Comparison of ENCODE assay signal across 7 mouse cellular contexts in genomic region chr1:131244536-131245088, GRCm38 (mm10). TPM values are rescaled to one million over a fixed set of nuclear protein-coding genes. Genes with fewer than 3 reads are reported as not detected.
A peak's percentile ranks its signal among the peaks of the same experiment; 100 is the strongest.
DNase-seq lines count a peak whose midpoint lies in the region; ATAC-seq and TF ChIP-seq lines count a peak whose summit lies in the region.

No protein-coding gene starts in this region.

- H3K27ac ChIP-seq in bone marrow, adult 2 months (ENCODE audit: control insufficient read depth, insufficient read depth, low read depth, low read length, poor library complexity), result no peak overlapping the region; the same call in 1 of the 2 replicates
- H3K27ac ChIP-seq in embryonic facial prominence, embryonic 11.5 days (replicated peaks; ENCODE audit: low read depth, low read length), result no peak overlapping the region
- H3K27ac ChIP-seq in kidney, postnatal 0 days, result no peak overlapping the region

- peaks cover 31% of the 10 kb centered on the region for H3K27me3 ChIP-seq in embryonic facial prominence, embryonic 11.5 days (ENCODE audit: control insufficient read depth, insufficient read depth, low read length)
- no peaks in the 10 kb centered on the region for H3K27me3 ChIP-seq in kidney, postnatal 0 days (ENCODE audit: insufficient read depth, low read length)

- WGBS in lung, adult 2 months, result 2% methylated on average over 57 of the region's 57 CpGs
- 4% methylated on average over 57 of the region's 57 CpGs for WGBS in bone marrow, adult 2 months
- WGBS in embryonic facial prominence, embryonic 11.5 days, result 1% methylated on average over 53 of the region's 57 CpGs
- 1% methylated on average over 57 of the region's 57 CpGs for WGBS in kidney, postnatal 0 days

- ATAC-seq in embryonic facial prominence, embryonic 11.5 days (replicated peaks; ENCODE audit: insufficient number of reproducible peaks, low FRiP score, low TSS enrichment, low read depth), result 0 out of 2 replicates have a peak, but pooled peaks have one; percentile 16
- ATAC-seq in kidney, postnatal 0 days (replicated peaks; ENCODE audit: low FRiP score, low read depth), result peak; percentile 7; the same call in 1 of the 2 replicates

- H3K36me3 ChIP-seq in embryonic facial prominence, embryonic 11.5 days (replicated peaks; ENCODE audit: control insufficient read depth, insufficient read depth, low read depth, low read length), result no peaks in the 10 kb centered on the region
- no peaks in the 10 kb centered on the region for H3K36me3 ChIP-seq in kidney, postnatal 0 days (ENCODE audit: insufficient read depth, low read length)

- TF ChIP-seq POLR2A in lung, adult 2 months (IDR thresholded peaks at IDR 0.05; ENCODE audit: borderline replicate concordance, extremely low read depth, low read depth, low read length), result no peak
- TF ChIP-seq POLR2A in bone marrow, adult 2 months (IDR thresholded peaks at IDR 0.05; ENCODE audit: borderline replicate concordance, control insufficient read depth, low read depth, low read length), result no peak; the same call in 1 of the 2 replicates

- no peak for TF ChIP-seq CTCF in lung, adult 2 months (IDR thresholded peaks at IDR 0.05; ENCODE audit: insufficient read depth, low read length)
- no peak for TF ChIP-seq CTCF in bone marrow, adult 2 months (IDR thresholded peaks at IDR 0.05; ENCODE audit: control insufficient read depth, insufficient read depth, low read length)
- TF ChIP-seq CTCF in kidney, postnatal 0 days (IDR thresholded peaks at IDR 0.05; ENCODE audit: low read depth), result no peak

- no peaks in the 10 kb centered on the region for H3K9me3 ChIP-seq in embryonic facial prominence, embryonic 11.5 days (replicated peaks; ENCODE audit: control insufficient read depth, low read length)
- no peaks in the 10 kb centered on the region for H3K9me3 ChIP-seq in kidney, postnatal 0 days (replicated peaks; ENCODE audit: low read length)

- peak overlapping the region; percentile 88 for H3K4me3 ChIP-seq in lung, adult 2 months (replicated peaks; ENCODE audit: extremely low read depth, low read depth, low read length)
- H3K4me3 ChIP-seq in bone marrow, adult 2 months (replicated peaks; ENCODE audit: control insufficient read depth, low read depth, low read length), result peak overlapping the region; percentile 54
- peak overlapping the region; percentile 54 for H3K4me3 ChIP-seq in embryonic facial prominence, embryonic 11.5 days (ENCODE audit: low read depth, low read length)
- peak overlapping the region; percentile 58 for H3K4me3 ChIP-seq in kidney, postnatal 0 days (replicated peaks; ENCODE audit: low read depth, low read length)

- H3K4me2 ChIP-seq in embryonic facial prominence, embryonic 11.5 days (ENCODE audit: low read depth, low read length), result peak overlapping the region; percentile 97
- peak overlapping the region; percentile 94 for H3K4me2 ChIP-seq in kidney, postnatal 0 days (ENCODE audit: low read length)

- DNase-seq in lung, adult 2 months, result no peak
- no peak for DNase-seq in lung, postnatal 25 days (ENCODE audit: low spot score)
- no peak for DNase-seq in embryonic facial prominence, embryonic 11.5 days (ENCODE audit: low spot score)
- no peak for DNase-seq in kidney, postnatal 0 days (ENCODE audit: low spot score)
- DNase-seq in naive thymus-derived CD4-positive, alpha-beta T cell, adult 2 months (ENCODE audit: low read depth), result peak; percentile 32
- no peak for DNase-seq in T-cell, adult 2 months (ENCODE audit: low spot score)

- H3K9ac ChIP-seq in embryonic facial prominence, embryonic 11.5 days (replicated peaks; ENCODE audit: low read length), result peak overlapping the region; percentile 61
- H3K9ac ChIP-seq in kidney, postnatal 0 days (ENCODE audit: low read depth, low read length), result peak overlapping the region; percentile 72

- H3K4me1 ChIP-seq in lung, adult 2 months (ENCODE audit: control insufficient read depth, insufficient read depth, low read length), result peaks cover 6% of the 10 kb centered on the region; the same call in 1 of the 2 replicates
- no peaks in the 10 kb centered on the region; the same call in 1 of the 2 replicates for H3K4me1 ChIP-seq in bone marrow, adult 2 months (ENCODE audit: control insufficient read depth, insufficient read depth, low read length)
- H3K4me1 ChIP-seq in embryonic facial prominence, embryonic 11.5 days (ENCODE audit: control insufficient read depth, insufficient read depth, low read length), result peaks cover 4% of the 10 kb centered on the region; the same call in 1 of the 2 replicates
- H3K4me1 ChIP-seq in kidney, postnatal 0 days (replicated peaks; ENCODE audit: insufficient read depth, low read length), result peaks cover 25% of the 10 kb centered on the region

RNA-seq across cellular contexts. Expression of gene Rassf5, which starts 0.4 kb away (rescaled TPM):
- polyA plus RNA-seq in lung, adult 2 months (2012; rRNA removed), result 18.9 and 19.1 TPM in 2 replicates
- 12.7 and 21.8 TPM in 2 replicates for polyA plus RNA-seq in bone marrow, adult 2 months (2011; ENCODE audit: insufficient read depth, insufficient read length, low replicate concordance, missing spikeins)
- polyA plus RNA-seq in embryonic facial prominence, embryonic 11.5 days (2014; fragmentation: Nextera tagmentation; extraction: Ambion mirVana), result 0.89 and 1.1 TPM in 2 replicates
- polyA plus RNA-seq in kidney, postnatal 0 days (2015; fragmentation: Nextera tagmentation; extraction: Ambion mirVana), result 3.4 and 3.8 TPM in 2 replicates

RNA-seq across cellular contexts. Expression of gene Ikbke, which starts 34.8 kb away (rescaled TPM):
- polyA plus RNA-seq in lung, adult 2 months (2012; rRNA removed), result 9.6 and 15.3 TPM in 2 replicates
- polyA plus RNA-seq in bone marrow, adult 2 months (2011; ENCODE audit: insufficient read depth, insufficient read length, low replicate concordance, missing spikeins), result 12.8 and 40.9 TPM in 2 replicates
- 0.49 and 1.7 TPM in 2 replicates for polyA plus RNA-seq in embryonic facial prominence, embryonic 11.5 days (2014; fragmentation: Nextera tagmentation; extraction: Ambion mirVana)
- 3.0 TPM in 2 replicates for polyA plus RNA-seq in kidney, postnatal 0 days (2015; fragmentation: Nextera tagmentation; extraction: Ambion mirVana)
